34 mouse cellular contexts compared by ENCODE assay signal in genomic region chr5:117347011-117347410, GRCm38 (mm10). TPM values are rescaled to one million over a fixed set of nuclear protein-coding genes. Genes with fewer than 3 reads are reported as not detected.
DNase-seq lines count a peak whose midpoint lies in the region; ATAC-seq and TF ChIP-seq lines count a peak whose summit lies in the region.
"Had no signal": no experiment of that assay in that cellular context is flagged by ENCODE, and none has a peak within 500 bp of the region (broad histone marks: within the 10 kb centered on the region; RNA-seq: fewer than 3 reads in every experiment).

No protein-coding gene starts in this region.

- TF ChIP-seq CTCF in testis, adult 2 months (IDR thresholded peaks at IDR 0.05; ENCODE audit: control insufficient read depth, insufficient read depth, insufficient replicate concordance, low read depth, low read length): no peak
- no peak for TF ChIP-seq CTCF in layer of hippocampus, adult 2 months (conservative IDR thresholded peaks at IDR 0.05)

- H3K27ac ChIP-seq in kidney, embryonic 15.5 days: no peak overlapping the region
- H3K27ac ChIP-seq in testis, adult 2 months (ENCODE audit: control insufficient read depth, insufficient read depth, low read depth, low read length): peak overlapping the region; percentile 36
- H3K27ac ChIP-seq in embryonic facial prominence, embryonic 10.5 days (replicated peaks): peak overlapping the region; percentile 35; the same call in 1 of the 2 replicates
- H3K27ac ChIP-seq in layer of hippocampus, adult 2 months: no peak overlapping the region
- H3K27ac ChIP-seq: embryonic facial prominence, embryonic 13.5 days; gastrocnemius, adult 2 months; hindbrain, embryonic 13.5 days; limb, embryonic 15.5 days; liver, embryonic 13.5 days; midbrain, embryonic 13.5 days; neural tube, embryonic 13.5 days had no signal

- DNase-seq in kidney, adult 18-20 months: no peak
- DNase-seq in testis, postnatal 10 days (ENCODE audit: low spot score): no peak
- DNase-seq in embryonic facial prominence, embryonic 10.5 days (ENCODE audit: low spot score): no peak
- DNase-seq in heart, postnatal 4 days: no peak
- DNase-seq in layer of hippocampus, adult 2 months (ENCODE audit: low spot score in 2 of 2): no peak
- DNase-seq: cerebellum, adult 11 months; cerebellum, adult 9-10 months; embryo, embryonic 11 days; gastrocnemius, adult 2 months; gastrocnemius, postnatal 36 days; heart, adult 18-20 months; heart, postnatal 36 days; kidney, adult 9 months; kidney, postnatal 25 days; liver, embryonic 13.5 days; lung, adult 18-20 months; lung, postnatal 4 days; right cerebral cortex, adult 18-20 months; right cerebral cortex, postnatal 4 days; thymus, adult 18-20 months; thymus, postnatal 36 days had no signal

- H3K4me2 ChIP-seq in kidney, embryonic 15.5 days: no peak overlapping the region
- H3K4me2 ChIP-seq: embryonic facial prominence, embryonic 13.5 days; heart, embryonic 11.5 days; hindbrain, embryonic 13.5 days; limb, embryonic 15.5 days; liver, embryonic 13.5 days; midbrain, embryonic 13.5 days; neural tube, embryonic 13.5 days had no signal

- H3K27me3 ChIP-seq in kidney, embryonic 15.5 days: no peaks in the 10 kb centered on the region
- H3K27me3 ChIP-seq in testis, adult 2 months (ENCODE audit: control insufficient read depth, insufficient read depth, low read length): no peaks in the 10 kb centered on the region
- no peaks in the 10 kb centered on the region for H3K27me3 ChIP-seq in embryonic facial prominence, embryonic 10.5 days (replicated peaks; ENCODE audit: low read depth, poor library complexity, severe bottlenecking)
- H3K27me3 ChIP-seq: embryonic facial prominence, embryonic 13.5 days; hindbrain, embryonic 13.5 days; limb, embryonic 15.5 days; liver, embryonic 13.5 days; midbrain, embryonic 13.5 days; neural tube, embryonic 13.5 days had no signal

- TF ChIP-seq POLR2A in testis, adult 2 months (IDR thresholded peaks at IDR 0.05; ENCODE audit: control insufficient read depth, low read depth, low read length): no peak

- peaks cover 25% of the 10 kb centered on the region for H3K36me3 ChIP-seq in kidney, embryonic 15.5 days
- no peaks in the 10 kb centered on the region for H3K36me3 ChIP-seq in testis, adult 2 months (ENCODE audit: control insufficient read depth, insufficient read depth, low read length)
- peaks cover 12% of the 10 kb centered on the region; the same call in 1 of the 2 replicates for H3K36me3 ChIP-seq in embryonic facial prominence, embryonic 10.5 days (replicated peaks)
- H3K36me3 ChIP-seq: hindbrain, embryonic 13.5 days; liver, embryonic 13.5 days; midbrain, embryonic 13.5 days; neural tube, embryonic 13.5 days had no signal

- 0 out of 2 replicates have a peak, but pooled peaks have one; percentile 19 for ATAC-seq in kidney, embryonic 15.5 days (replicated peaks; ENCODE audit: low FRiP score)
- ATAC-seq: forebrain, embryonic 16.5 days; intestine, embryonic 16.5 days; lung, postnatal 0 days; midbrain, embryonic 13.5 days had no signal

- WGBS in kidney, embryonic 15.5 days: 63% methylated on average over 5 of the region's 5 CpGs
- WGBS in embryonic facial prominence, embryonic 10.5 days: 78% methylated on average over 5 of the region's 5 CpGs

- H3K4me3 ChIP-seq in kidney, embryonic 15.5 days (replicated peaks): no peak overlapping the region
- H3K4me3 ChIP-seq in testis, adult 2 months (ENCODE audit: control insufficient read depth, low read depth, low read length): no peak overlapping the region
- H3K4me3 ChIP-seq in embryonic facial prominence, embryonic 10.5 days: no peak overlapping the region
- no peak overlapping the region for H3K4me3 ChIP-seq in layer of hippocampus, adult 2 months
- H3K4me3 ChIP-seq: embryonic facial prominence, embryonic 13.5 days; erythroblast, embryonic 14.5 days; gastrocnemius, adult 2 months; hindbrain, embryonic 13.5 days; limb, embryonic 15.5 days; liver, embryonic 13.5 days; megakaryocyte, embryonic 14.5 days; midbrain, embryonic 13.5 days; neural tube, embryonic 13.5 days had no signal

- H3K4me1 ChIP-seq in kidney, embryonic 15.5 days: peaks cover 10% of the 10 kb centered on the region; the same call in 1 of the 2 replicates
- peaks cover 5% of the 10 kb centered on the region for H3K4me1 ChIP-seq in testis, adult 2 months (ENCODE audit: control insufficient read depth, insufficient read depth, low read length)
- peaks cover 11% of the 10 kb centered on the region for H3K4me1 ChIP-seq in embryonic facial prominence, embryonic 10.5 days
- H3K4me1 ChIP-seq: embryonic facial prominence, embryonic 13.5 days; hindbrain, embryonic 13.5 days; limb, embryonic 15.5 days; midbrain, embryonic 13.5 days; neural tube, embryonic 13.5 days had no signal

- no peak overlapping the region for H3K9ac ChIP-seq in kidney, embryonic 15.5 days
- H3K9ac ChIP-seq: embryonic facial prominence, embryonic 13.5 days; hindbrain, embryonic 13.5 days; limb, embryonic 15.5 days; liver, embryonic 13.5 days; midbrain, embryonic 13.5 days; neural tube, embryonic 13.5 days had no signal

- H3K9me3 ChIP-seq in kidney, embryonic 15.5 days (replicated peaks): no peaks in the 10 kb centered on the region
- peaks cover 11% of the 10 kb centered on the region; the same call in 1 of the 2 replicates for H3K9me3 ChIP-seq in embryonic facial prominence, embryonic 10.5 days
- H3K9me3 ChIP-seq: embryonic facial prominence, embryonic 13.5 days; hindbrain, embryonic 13.5 days; limb, embryonic 15.5 days; liver, embryonic 13.5 days; megakaryocyte, embryonic 14.5 days; midbrain, embryonic 13.5 days; neural tube, embryonic 13.5 days had no signal

RNA-seq across cellular contexts. Expression of gene Wsb2, which starts 10.1 kb away (rescaled TPM):
- 67.7 and 69.5 TPM in 2 replicates for polyA plus RNA-seq in kidney, embryonic 15.5 days (2015; fragmentation: Nextera tagmentation; extraction: Ambion mirVana)
- polyA plus RNA-seq in testis, adult 2 months (2012; rRNA removed): 48.8 and 56.3 TPM in 2 replicates
- 42.0 and 47.3 TPM in 2 replicates for polyA plus RNA-seq in embryonic facial prominence, embryonic 10.5 days (2016; fragmentation: Nextera tagmentation; extraction: Ambion mirVana)
- total RNA-seq in heart, postnatal 4 days (2021): 100 to 1,000 TPM; 124 to 127 TPM
- total RNA-seq in layer of hippocampus, adult 2 months (2021): 100 to 1,000 TPM; 262 to 264 TPM

RNA-seq across cellular contexts. Expression of gene Vsig10, which starts 28.1 kb away (rescaled TPM):
- 14.2 and 15.9 TPM in 2 replicates for polyA plus RNA-seq in kidney, embryonic 15.5 days (2015; fragmentation: Nextera tagmentation; extraction: Ambion mirVana)
- polyA plus RNA-seq in testis, adult 2 months (2012; rRNA removed): 13.0 and 16.6 TPM in 2 replicates
- polyA plus RNA-seq in embryonic facial prominence, embryonic 10.5 days (2016; fragmentation: Nextera tagmentation; extraction: Ambion mirVana): 3.4 and 4.0 TPM in 2 replicates
- total RNA-seq in heart, postnatal 4 days (2021): 10 to 100 TPM; 12.3 to 18.6 TPM
- total RNA-seq in layer of hippocampus, adult 2 months (2021): 1 to 10 TPM; 1.5 to 2.1 TPM
- polyA plus RNA-seq: erythroblast, embryonic 14.5 days had no signal

RNA-seq across cellular contexts. Expression of gene Rfc5, which starts 41.8 kb away (rescaled TPM):
- 110 and 128 TPM in 2 replicates for polyA plus RNA-seq in kidney, embryonic 15.5 days (2015; fragmentation: Nextera tagmentation; extraction: Ambion mirVana)
- polyA plus RNA-seq in testis, adult 2 months (2012; rRNA removed): 3.6 and 5.7 TPM in 2 replicates
- 135 TPM in 2 replicates for polyA plus RNA-seq in embryonic facial prominence, embryonic 10.5 days (2016; fragmentation: Nextera tagmentation; extraction: Ambion mirVana)
- total RNA-seq in heart, postnatal 4 days (2021): 10 to 100 TPM; 26.5 to 30.3 TPM
- 10 to 100 TPM; 13.8 to 18.5 TPM for total RNA-seq in layer of hippocampus, adult 2 months (2021)

RNA-seq across cellular contexts. Expression of gene Pebp1, which starts 59.6 kb away (rescaled TPM):
- polyA plus RNA-seq in kidney, embryonic 15.5 days (2015; fragmentation: Nextera tagmentation; extraction: Ambion mirVana): 760 and 766 TPM in 2 replicates
- polyA plus RNA-seq in testis, adult 2 months (2012; rRNA removed): 3,275 and 4,574 TPM in 2 replicates
- 895 and 919 TPM in 2 replicates for polyA plus RNA-seq in embryonic facial prominence, embryonic 10.5 days (2016; fragmentation: Nextera tagmentation; extraction: Ambion mirVana)
- total RNA-seq in heart, postnatal 4 days (2021): 100 to 1,000 TPM; 395 to 401 TPM
- 100 to 1,000 TPM; 696 to 743 TPM for total RNA-seq in layer of hippocampus, adult 2 months (2021)

Comparison
In these comparisons a context has a peak if more than half of its experiments do, and no peak if none do; other contexts are left out.
1. H3K27ac ChIP-seq: peak in testis, adult 2 months (single experiment) and embryonic facial prominence, embryonic 10.5 days (single experiment); none in kidney, embryonic 15.5 days (single experiment) and layer of hippocampus, adult 2 months (single experiment).
2. RNA of gene Rfc5, which starts 41.8 kb away (polyA plus RNA-seq): 135 TPM in embryonic facial prominence, embryonic 10.5 days and 110 to 128 TPM in kidney, embryonic 15.5 days; 3.6 to 5.7 TPM in testis, adult 2 months; every median in the first group is over 10 times any median in the second.